Mouse (Mus musculus) gastrocnemius, adult 8-10 months (tissue): Measurements from ENCODE around the gene Trir. TPM values are rescaled to one million over a fixed set of nuclear protein-coding genes. Genes with fewer than 3 reads are reported as not detected.
A peak's percentile ranks its signal among the peaks of the same experiment; 100 is the strongest.

Source experiments
- DNase-seq, 2 experiments: peaks; one replicate each; pipeline ENCODE4 v3.0.0; 2022; ENCODE audit warnings: low spot score in 2 of 2
- total RNA-seq, 4 experiments: library from RNA; stranded (reverse); gene quantifications; 2 replicates each; pipeline ENCODE4 v1.2.4; 2022

The Trir gene
- 10 to 100 TPM; 57.5 to 74.2 (median 66.1) TPM for total RNA-seq

DNA sequence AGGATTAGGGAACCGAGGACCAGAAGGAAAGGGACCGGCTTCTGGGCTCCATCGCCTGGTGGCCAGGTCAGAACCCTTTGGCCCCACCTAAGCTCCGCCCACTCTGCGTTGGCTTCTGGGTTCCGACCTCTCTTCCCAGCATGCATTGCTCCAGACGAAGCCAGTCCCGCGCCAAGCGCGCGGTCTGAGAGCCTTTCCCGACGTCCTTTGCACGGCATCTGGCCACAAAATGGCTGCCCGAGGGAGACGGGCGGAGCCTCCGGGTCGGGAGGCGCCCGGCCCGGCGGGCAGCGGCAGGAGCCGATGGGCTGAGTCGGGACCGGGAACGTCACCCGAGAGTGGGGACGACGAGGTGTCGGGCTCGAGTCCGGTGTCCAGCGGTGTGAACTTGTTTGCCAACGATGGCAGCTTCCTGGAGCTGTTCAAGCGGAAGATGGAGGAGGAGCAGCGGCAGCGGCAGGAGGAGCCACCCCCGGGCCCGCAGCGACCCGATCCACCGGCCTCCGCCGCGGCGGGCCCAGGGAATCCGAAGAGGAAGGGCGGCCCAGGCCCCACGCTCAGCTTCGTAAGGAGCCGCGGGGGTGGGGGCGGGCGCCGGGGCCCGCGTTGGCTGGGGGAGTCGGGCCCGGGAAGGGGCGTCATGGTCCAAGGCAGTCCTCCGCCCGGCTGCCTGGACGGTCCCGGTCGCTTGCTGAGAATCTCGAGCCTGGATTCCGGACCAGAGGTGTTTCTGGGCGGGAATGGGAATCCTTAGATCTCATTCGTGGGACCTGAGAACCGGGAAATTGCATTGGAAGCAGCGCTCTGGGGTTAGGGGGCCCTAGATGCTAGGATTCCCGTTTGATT is at the start of gene Trir:
Trir (plus strand) TSS at position 154 of the 846 bp plus-strand sequence.
- peak; percentile 93 to 96 for DNase-seq

DNA sequence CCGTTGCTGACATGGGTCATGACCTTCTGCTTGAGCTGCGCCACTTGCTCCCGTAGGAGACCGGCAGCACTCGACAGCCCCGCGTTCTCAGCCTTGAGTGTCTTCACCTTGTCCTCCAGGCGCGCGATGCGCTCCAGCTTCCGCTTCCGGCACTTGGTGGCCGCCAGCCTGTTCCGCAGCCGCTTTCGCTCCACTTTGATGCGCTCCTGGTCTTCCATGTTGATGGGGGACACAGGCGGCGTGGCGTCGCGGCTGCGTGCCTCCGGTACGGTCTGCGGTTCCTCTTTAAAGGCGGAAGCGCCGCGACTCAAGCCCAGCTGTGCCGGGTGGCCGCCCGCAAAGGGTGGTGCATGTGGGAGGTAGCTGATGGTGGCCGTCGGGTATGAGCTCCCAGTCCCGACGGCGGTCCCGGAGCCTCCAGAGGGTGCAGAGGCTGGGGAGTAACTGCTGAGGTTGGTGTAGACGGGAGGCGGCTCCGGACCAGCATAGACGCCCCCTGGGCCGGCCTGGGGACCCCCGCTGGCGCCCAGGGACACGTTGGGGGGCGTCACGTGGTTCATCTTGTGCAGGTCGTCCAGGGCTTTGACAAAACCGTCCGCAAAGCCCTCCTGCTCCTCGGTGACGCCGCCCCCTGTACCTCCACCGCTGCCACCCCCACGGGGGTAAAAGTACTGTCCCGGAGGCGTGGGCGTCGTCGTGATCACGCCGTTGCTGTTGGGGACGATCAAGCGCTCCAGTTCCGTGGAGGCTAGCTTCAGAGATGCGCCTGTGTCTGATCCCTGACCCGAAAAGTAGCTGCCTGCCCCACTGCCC is 49.0 kb upstream of the Trir start:
- peak in 1 of 2 experiments; percentile 53 for DNase-seq

DNA sequence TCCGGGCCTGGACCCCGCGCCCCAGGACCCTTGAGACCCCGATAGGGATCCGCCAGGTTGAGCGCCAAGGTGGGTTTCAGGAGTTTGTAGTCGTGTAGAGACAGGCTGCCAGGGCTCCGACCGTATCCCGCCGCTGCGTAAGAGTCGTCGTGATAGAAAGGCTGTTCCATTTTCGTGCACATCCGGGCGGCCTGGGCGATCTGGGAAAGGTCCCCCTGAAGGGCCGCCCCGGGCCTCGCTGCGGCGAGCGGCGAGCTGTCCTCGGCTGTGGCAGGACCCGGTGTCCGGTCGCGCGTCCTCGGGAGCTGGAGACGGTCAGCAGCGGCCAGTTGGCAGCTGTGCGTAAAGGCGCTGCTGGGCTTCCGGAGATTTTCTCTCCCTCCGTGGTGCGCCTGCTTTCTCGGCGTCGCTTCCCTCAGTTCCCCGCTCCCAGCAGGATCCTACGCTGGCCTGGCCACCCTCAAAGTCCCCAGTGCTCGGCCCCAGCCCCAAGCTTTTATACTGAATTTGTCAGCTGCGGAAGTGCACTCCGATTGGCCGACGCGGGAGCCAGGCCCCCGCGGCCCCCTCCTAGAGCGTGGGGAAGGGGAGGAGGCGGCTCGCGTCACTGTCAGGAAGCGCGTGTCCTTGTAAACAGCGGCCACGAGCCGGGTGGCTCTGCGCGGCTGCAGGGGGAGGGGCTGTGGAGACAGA is 48.2 kb upstream of the Trir start, which contains the start of gene Junb:
Junb (minus strand) TSS at position 471 of the 693 bp plus-strand sequence.
- DNase-seq: peak; percentile 95 to 96

DNA sequence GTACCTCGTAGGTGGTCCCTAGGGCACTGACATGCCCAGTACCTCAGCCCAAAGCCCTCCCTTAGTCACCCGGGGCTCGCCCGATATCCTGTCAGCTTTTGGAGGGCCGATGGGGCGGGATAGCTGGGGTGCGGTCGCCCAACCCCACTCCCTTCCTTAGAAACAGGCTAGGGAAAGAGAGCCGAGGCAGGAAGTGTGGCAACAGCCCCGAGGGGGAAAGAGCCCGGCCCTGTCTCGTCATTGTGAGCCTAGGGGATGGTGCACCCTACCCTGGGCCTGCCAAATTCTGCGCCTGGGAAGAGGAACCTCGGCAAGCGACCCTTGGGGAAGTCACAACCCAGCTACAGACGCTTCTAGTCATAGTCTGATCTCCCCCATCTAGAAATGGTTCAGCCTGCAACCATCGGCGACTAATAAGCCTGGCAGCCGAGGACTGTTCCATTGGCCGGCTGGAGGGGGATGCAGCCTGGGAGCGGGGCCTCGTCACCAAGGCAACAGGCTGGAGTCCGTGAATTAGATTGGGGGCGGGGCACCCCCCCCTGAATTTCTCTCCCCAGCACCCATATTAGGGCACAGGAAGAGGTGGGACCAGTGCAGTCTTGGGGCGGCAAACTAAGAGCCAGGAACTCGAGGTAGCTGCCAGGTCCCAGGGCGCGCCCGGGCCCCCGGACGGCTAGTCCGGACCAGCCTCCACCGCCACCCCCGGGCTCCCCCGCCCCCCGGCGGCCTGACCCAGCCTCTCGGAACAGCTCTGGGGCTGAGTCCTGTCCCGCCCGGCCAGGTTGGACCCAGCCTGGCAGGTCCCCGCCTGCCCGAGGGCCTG is 46.8 kb upstream of the Trir start:
- peak; percentile 87 to 90 for DNase-seq

- DNase-seq: peak in 1 of 2 experiments; percentile 70
Observed at GRCm38 (mm10) chr8:84980622-84981358, 45.8 kb upstream of the Trir start.

GRCm38 (mm10) chr8:84981644-84982498 is 44.8 kb upstream of the Trir start:
- DNase-seq: no peak

GRCm38 (mm10) chr8:84982499-84983011 is 44.1 kb upstream of the Trir start:
- DNase-seq: no peak

DNA sequence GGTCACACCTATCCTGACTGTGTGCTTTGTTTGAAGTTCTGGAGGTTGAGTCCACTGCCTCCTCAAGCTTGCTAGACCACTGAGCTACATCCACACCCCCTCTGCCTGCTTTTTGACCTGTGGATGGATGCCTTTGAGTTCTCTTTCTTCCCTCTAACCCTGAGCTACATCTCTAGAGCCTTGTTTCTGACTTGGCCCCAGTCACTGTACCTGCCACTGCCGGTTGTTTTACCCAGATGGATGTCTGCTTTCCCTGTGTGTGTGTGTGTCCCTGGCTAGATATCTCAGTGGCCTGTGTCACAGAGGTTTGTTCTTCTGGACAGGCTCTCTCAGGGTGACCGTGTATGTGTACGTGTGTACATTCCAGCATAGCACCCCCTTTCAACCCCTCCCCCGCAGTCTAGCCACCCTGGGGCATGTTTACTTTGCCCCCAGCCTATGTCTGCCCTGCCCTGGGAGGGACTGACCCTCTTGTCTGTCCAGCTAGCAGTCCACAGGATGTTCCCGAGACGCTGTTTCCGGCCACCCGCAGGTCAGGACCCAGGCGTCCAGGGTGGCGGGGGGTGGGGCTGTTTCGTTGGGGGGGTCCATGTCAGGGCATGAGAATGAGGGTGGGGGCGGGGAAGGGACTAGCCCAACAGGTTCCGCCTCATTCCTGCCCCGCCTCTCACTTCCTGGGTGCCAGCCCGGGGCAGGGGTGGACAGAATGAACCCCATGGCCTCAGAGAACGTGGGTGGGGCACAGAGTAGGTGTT is 42.2 kb upstream of the Trir start:
- no peak for DNase-seq

DNA sequence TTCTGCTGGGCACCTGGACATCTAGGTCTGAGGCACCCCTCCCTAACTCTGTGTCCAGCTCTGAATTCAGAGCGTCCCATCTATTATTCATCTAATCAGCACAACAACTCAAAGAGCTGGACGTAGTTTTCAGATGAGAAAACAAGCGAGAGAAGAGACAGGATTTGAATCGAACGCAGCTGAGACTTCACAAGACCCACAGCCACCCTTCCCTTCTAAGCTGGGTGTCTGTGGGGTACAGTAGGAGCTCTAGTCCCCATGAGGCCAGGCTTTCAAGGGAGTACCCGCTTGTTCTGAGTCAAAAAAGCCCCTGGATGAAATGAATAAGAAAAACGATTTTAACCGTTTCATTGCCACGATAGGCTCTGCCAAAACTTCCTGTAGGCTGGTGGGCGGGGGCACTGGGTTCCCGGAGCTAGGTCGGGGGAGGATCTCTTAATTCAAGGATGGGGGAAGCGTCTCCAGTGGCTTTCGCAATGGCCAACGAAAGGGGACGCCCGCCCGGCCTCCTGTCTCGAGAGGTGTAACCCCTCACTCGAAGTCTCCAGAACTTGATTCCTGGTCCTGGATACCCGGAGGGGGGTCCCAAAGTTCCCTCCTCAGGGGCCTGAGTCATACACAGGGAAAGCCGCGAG is 41.5 kb upstream of the Trir start:
- DNase-seq: no peak

GRCm38 (mm10) chr8:84985684-84986378 is 40.8 kb upstream of the Trir start:
- DNase-seq: peak; percentile 71 to 75

- DNase-seq: no peak
Observed at GRCm38 (mm10) chr8:84986379-84986945, 40.2 kb upstream of the Trir start.

GRCm38 (mm10) chr8:84987388-84987787 is 39.2 kb upstream of the Trir start:
- no peak for DNase-seq

DNA sequence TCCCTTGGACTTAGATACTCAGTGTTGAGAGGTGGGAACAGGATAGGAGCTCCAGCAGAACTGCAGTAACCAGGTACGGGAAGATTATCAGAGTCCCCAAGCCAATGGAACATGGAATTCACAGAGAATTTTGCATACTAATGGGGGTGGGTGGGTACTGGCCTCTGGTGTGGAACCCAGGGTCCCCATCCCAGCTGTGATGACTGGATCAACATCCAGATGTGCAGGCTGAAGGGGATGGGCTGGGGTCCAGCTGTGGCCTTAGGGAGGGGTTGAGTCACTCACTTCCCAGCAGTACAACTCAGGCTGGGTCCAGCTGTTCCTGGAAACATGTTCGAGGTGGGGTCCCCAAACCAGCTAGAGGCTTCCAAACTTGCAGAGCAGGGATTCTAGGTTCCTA is 38.7 kb upstream of the Trir start:
- DNase-seq: no peak

DNA sequence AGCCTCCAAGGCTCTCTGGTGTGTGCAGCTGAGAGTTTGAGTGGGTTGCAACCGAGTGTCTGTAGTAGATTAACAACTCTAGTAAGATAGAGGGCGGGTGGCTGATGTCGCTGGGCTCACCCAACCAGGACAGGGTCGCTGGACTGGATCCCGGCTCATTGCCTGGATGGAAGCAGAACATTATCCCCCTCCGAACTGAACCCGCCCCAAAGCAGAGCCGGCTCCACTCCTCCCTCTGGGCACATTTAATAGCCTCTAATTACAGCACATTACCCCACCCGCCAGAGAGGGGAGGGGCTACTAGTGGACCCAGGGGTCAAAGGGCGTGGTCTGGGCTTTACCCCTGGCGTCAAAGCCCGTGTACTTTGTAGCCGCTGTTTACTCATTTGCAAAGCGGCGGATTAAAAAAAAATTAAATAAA is 37.3 kb upstream of the Trir start:
- peak; percentile 74 to 75 for DNase-seq

DNA sequence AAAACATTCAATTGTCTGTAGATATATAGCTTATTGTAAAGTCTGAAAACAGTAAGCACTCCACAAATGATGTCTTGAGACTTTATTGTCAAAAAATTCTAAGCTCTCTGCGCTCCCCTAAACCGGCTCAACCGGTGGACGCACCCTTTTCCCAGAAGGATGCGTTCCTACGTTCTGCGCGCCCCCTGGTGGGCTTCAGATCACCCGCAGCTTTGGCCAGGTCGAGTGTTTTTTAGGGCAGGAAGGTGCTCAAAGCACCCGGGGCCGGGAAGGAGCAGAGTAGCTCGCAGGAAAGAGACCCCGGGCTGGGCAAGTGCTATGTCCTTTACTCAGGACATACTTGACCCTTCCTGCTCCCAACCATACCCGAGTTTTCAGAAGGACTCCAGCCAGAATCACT is 36.8 kb upstream of the Trir start:
- peak; percentile 92 for DNase-seq

GRCm38 (mm10) chr8:84990349-84990748 is 36.3 kb upstream of the Trir start, which contains the start of gene Hook2:
TSS of gene Hook2 (plus strand) at chr8:84990603.
- DNase-seq: peak; percentile 95 to 97

DNA sequence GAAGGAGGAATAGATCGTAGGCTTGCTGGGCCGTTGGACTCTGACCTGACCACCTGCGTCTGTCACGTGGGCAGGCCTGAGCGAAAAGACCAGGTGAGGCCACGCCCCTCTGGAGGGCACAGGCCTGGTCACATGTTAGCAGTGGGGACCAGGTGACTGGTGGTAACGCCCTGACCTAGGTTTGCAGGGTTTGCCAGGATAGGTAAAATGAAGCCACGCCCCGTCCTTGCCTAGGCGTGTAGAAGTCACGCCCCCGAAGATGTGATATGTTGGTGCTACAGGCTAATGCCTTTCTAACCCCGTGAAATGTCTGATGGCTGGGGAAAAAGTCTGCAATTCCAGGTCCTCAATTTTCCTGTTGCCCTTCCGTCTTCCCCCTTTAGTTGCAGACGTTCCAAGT is 35.8 kb upstream of the Trir start:
- no peak for DNase-seq
